Mouse (Mus musculus): ENCODE measurements around the gene Eno2. TPM values are rescaled to one million over a fixed set of nuclear protein-coding genes. Genes with fewer than 3 reads are reported as not detected.

Eno2 gene
- 8.8 and 10.8 TPM in 2 replicates for polyA plus RNA-seq (2014; fragmentation: Nextera tagmentation; extraction: Ambion mirVana)

DNA sequence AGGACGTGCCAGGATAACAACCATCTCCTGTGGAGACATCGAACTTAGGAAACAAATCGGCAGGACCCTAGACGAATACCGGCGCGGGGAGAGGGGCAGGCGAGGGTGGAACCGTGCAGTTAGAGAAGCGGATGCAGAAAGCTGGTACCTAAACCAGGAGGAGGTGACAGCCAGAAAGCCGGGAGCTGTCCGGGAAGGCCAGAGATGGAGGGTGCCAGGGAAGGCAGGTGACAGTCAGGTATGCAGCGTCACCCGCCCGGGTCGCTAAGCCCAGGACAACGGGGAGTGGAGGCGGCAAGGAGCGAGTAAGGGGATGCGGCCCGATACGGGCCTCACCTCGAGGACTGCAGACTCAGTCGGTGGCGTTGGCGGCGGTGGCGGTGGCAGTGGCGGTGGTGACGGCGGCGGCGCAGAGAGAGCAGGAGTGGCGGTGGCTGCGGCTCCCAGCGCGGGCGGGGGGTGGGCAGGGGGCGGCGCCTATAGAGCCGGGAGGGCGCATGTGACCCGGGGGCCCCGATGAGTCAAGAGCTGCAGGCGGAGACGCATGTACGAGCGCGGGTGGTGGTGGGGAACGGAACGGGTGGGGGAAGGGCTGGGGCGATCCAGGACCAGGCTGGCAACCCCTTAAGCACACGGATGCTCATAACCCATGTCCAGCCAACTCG, at the start of gene Eno2:
Gene Eno2, minus strand, starts transcription at position 573 of the 665 bp plus-strand sequence.
- ATAC-seq (ENCODE audit: low FRiP score, low TSS enrichment), result peak; percentile 66
- Histone ChIP-seq H3K4me3 (ENCODE audit: low read length) (peak within 1 kb of the TSS; percentile 50), H3K9me3 (ENCODE audit: control insufficient read depth, low read length) (no peaks in the 10 kb centered on the region), H3K27me3 (ENCODE audit: control insufficient read depth, insufficient read depth, low read length) (no peaks in the 10 kb centered on the region), H3K27ac (ENCODE audit: low read depth, low read length) (no peak within 1 kb of the TSS), H3K9ac (ENCODE audit: low read depth, low read length) (peak within 1 kb of the TSS; percentile 58; the same call in 1 of the 2 replicates), H3K4me2 (replicated peaks; ENCODE audit: low read depth, low read length) (peak within 1 kb of the TSS; percentile 94), H3K36me3 (ENCODE audit: control insufficient read depth, insufficient read depth, low read length) (no peaks in the 10 kb centered on the region), H3K4me1 (ENCODE audit: control insufficient read depth, insufficient read depth, low read length) (peaks cover 26% of the 10 kb centered on the region)
- under 1% methylated on average over 45 of the region's 54 CpGs for WGBS

DNA sequence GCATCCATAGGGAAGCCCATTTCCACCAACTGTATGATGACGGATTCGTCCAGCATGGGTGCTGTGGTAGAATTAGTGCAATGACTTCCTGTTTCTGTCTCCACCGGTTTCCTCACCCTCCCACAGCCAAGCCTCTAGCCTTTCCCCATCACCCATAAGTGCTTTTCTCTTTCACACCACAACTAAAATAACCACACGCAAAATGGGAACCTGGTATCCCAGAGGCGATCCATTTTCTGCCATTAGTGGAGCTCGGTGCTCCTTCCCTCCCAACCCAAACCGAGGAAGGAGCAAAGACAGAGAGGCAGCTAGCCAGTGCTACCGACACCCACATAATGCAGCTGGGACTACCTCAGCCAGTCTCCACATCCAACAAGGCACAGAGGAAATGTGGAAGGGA, 48.5 kb upstream of the Eno2 start:
- WGBS, result 90% methylated on average over 8 of the region's 8 CpGs
- H3K4me1 ChIP-seq (ENCODE audit: control insufficient read depth, insufficient read depth, low read length), result peaks cover 6% of the 10 kb centered on the region; the same call in 1 of the 2 replicates
- peaks cover 72% of the 10 kb centered on the region for H3K36me3 ChIP-seq (ENCODE audit: control insufficient read depth, insufficient read depth, low read length)
- no peak overlapping the region for H3K9ac ChIP-seq (ENCODE audit: low read depth, low read length)
- no peaks in the 10 kb centered on the region for H3K27me3 ChIP-seq (ENCODE audit: control insufficient read depth, insufficient read depth, low read length)
- no peak overlapping the region for H3K4me3 ChIP-seq (ENCODE audit: low read length)
- no peak overlapping the region for H3K27ac ChIP-seq (ENCODE audit: low read depth, low read length)
- no peak overlapping the region for H3K4me2 ChIP-seq (replicated peaks; ENCODE audit: low read depth, low read length)
- no peaks in the 10 kb centered on the region for H3K9me3 ChIP-seq (ENCODE audit: control insufficient read depth, low read length)
- no peak for ATAC-seq (ENCODE audit: low FRiP score, low TSS enrichment)

DNA sequence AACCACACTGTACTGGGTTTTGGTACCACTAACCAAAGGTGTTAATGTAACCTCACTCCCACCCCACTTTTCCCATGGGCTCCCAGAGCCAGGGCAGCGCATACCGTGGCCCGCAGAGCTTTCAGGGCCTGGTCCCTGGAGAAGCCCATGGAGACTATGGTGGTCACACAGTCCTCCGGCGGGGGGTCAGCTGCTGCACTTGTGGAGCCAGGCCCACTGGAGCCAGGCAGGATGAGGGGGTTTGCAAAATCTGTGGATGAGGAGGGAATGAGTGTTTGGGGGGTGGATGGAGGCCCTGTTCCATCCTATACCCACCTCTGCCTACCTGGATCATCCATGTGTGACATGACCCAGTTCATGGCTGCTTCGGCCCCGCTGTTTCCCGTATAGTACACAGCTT, 48.1 kb upstream of the Eno2 start:
- H3K9me3 ChIP-seq (ENCODE audit: control insufficient read depth, low read length), result no peaks in the 10 kb centered on the region
- H3K36me3 ChIP-seq (ENCODE audit: control insufficient read depth, insufficient read depth, low read length), result peaks cover 68% of the 10 kb centered on the region
- H3K27ac ChIP-seq (ENCODE audit: low read depth, low read length), result no peak overlapping the region
- ATAC-seq (ENCODE audit: low FRiP score, low TSS enrichment), result no peak
- H3K9ac ChIP-seq (ENCODE audit: low read depth, low read length), result no peak overlapping the region
- H3K4me3 ChIP-seq (ENCODE audit: low read length), result no peak overlapping the region
- H3K27me3 ChIP-seq (ENCODE audit: control insufficient read depth, insufficient read depth, low read length), result no peaks in the 10 kb centered on the region
- WGBS, result 97% methylated on average over 8 of the region's 8 CpGs
- H3K4me2 ChIP-seq (replicated peaks; ENCODE audit: low read depth, low read length), result no peak overlapping the region
- peaks cover 6% of the 10 kb centered on the region; the same call in 1 of the 2 replicates for H3K4me1 ChIP-seq (ENCODE audit: control insufficient read depth, insufficient read depth, low read length)

DNA sequence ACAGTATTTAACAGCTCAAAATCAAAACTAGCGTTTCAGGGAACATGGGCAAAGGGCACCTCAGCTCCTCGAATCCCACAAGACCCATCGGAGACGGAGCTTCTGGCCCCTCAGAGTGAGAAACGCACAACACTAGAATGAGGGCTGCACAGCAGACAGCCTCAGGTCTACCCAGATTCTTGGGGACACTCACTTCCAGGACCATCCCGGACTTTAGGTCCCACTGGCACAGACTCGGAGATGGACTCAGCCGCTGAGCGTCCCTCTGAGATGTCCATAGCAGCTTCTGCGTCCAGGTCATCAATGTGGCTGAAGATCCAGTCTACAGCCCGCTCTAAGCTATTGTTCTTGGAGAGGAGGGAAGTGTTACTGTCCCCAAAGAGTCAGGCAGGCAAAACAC, 47.7 kb upstream of the Eno2 start:
- no peak for ATAC-seq (ENCODE audit: low FRiP score, low TSS enrichment)
- H3K4me3 ChIP-seq (ENCODE audit: low read length), result no peak overlapping the region
- H3K4me1 ChIP-seq (ENCODE audit: control insufficient read depth, insufficient read depth, low read length), result peaks cover 8% of the 10 kb centered on the region; the same call in 1 of the 2 replicates
- H3K36me3 ChIP-seq (ENCODE audit: control insufficient read depth, insufficient read depth, low read length), result peaks cover 66% of the 10 kb centered on the region
- 95% methylated on average over 11 of the region's 11 CpGs for WGBS
- H3K27me3 ChIP-seq (ENCODE audit: control insufficient read depth, insufficient read depth, low read length), result no peaks in the 10 kb centered on the region
- no peak overlapping the region for H3K9ac ChIP-seq (ENCODE audit: low read depth, low read length)
- H3K4me2 ChIP-seq (replicated peaks; ENCODE audit: low read depth, low read length), result no peak overlapping the region
- no peaks in the 10 kb centered on the region for H3K9me3 ChIP-seq (ENCODE audit: control insufficient read depth, low read length)
- H3K27ac ChIP-seq (ENCODE audit: low read depth, low read length), result no peak overlapping the region

DNA sequence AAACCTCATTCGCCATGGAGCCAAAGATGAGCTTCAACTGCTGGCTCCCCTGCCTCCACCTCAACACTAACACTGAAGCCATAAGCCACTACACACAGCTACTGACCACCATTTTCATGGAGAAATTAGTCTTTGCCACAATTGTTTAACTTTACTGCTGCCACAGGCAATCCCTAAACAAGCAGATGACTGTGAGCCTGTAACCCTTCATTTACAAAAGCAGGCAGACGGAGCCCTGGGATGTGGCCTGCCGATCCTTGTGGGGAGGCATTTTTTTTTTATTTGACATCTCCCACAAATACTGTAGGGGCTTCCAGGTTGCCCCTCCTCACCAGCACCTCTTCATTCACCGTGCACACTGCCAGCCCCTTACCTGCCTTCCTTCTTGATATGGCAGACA, 47.1 kb upstream of the Eno2 start:
- Histone ChIP-seq H3K9me3 (ENCODE audit: control insufficient read depth, low read length) (no peaks in the 10 kb centered on the region), H3K9ac (ENCODE audit: low read depth, low read length) (no peak overlapping the region), H3K4me2 (replicated peaks; ENCODE audit: low read depth, low read length) (no peak overlapping the region), H3K27me3 (ENCODE audit: control insufficient read depth, insufficient read depth, low read length) (no peaks in the 10 kb centered on the region), H3K4me3 (ENCODE audit: low read length) (no peak overlapping the region), H3K36me3 (ENCODE audit: control insufficient read depth, insufficient read depth, low read length) (peaks cover 66% of the 10 kb centered on the region), H3K27ac (ENCODE audit: low read depth, low read length) (no peak overlapping the region), H3K4me1 (ENCODE audit: control insufficient read depth, insufficient read depth, low read length) (peaks cover 10% of the 10 kb centered on the region; the same call in 1 of the 2 replicates)
- no peak for ATAC-seq (ENCODE audit: low FRiP score, low TSS enrichment)
- 95% methylated on average over 4 of the region's 4 CpGs for WGBS

DNA sequence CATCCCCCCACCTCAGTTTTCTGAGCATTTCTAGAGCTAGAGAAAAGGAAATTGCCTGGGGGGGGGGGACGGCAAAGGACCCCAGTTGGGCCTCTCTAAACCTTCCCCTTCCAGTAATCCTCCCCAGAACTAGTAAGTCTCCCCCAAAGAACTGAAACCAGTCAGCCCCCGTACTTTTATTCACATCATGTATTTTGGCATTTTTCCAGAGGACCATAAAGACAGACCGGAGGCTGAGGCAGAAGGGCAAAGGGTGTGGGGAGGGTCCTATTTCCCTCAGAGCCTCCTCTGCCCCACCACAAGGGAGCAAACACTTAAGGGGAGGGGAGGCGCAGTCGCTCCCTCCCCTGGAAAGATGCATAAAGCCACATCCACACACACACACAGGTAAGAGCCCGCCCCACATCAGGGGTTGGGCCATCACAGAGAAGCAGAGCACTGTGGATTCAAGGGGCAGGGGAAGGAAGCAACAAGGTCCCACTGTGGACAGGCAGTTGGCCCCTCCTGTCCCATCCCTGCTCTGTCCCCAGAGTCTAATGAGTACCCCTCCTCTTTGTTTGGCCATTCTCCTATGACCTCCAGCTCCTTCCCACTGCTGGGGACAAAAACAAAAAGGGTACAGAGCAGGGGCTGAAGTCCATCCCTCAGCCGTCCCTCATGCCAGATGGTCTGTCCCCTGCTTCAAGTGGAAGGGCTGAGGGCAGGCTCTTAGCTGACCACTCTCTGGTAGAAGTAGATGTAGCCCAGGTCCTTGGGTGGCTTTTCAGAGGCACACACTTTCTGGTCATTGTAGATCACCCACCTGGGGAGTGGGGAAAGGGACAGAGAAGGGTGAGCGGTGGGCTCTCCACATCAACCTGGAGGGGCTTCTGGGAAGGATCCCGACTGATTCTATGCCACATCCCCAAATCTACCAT, 45.6 kb upstream of the Eno2 start:
- ATAC-seq (ENCODE audit: low FRiP score, low TSS enrichment), result peak; percentile 9; the same call in 1 of the 2 replicates
- Histone ChIP-seq H3K4me2 (replicated peaks; ENCODE audit: low read depth, low read length) (peak overlapping the region; percentile 57; the same call in 1 of the 2 replicates), H3K9me3 (ENCODE audit: control insufficient read depth, low read length) (no peaks in the 10 kb centered on the region), H3K4me3 (ENCODE audit: low read length) (no peak overlapping the region), H3K27me3 (ENCODE audit: control insufficient read depth, insufficient read depth, low read length) (no peaks in the 10 kb centered on the region), H3K9ac (ENCODE audit: low read depth, low read length) (no peak overlapping the region; the same call in 1 of the 2 replicates), H3K36me3 (ENCODE audit: control insufficient read depth, insufficient read depth, low read length) (peaks cover 64% of the 10 kb centered on the region), H3K4me1 (ENCODE audit: control insufficient read depth, insufficient read depth, low read length) (peaks cover 15% of the 10 kb centered on the region; the same call in 1 of the 2 replicates), H3K27ac (ENCODE audit: low read depth, low read length) (peak overlapping the region; percentile 31; the same call in 1 of the 2 replicates)
- WGBS, result 66% methylated on average over 9 of the region's 9 CpGs

DNA sequence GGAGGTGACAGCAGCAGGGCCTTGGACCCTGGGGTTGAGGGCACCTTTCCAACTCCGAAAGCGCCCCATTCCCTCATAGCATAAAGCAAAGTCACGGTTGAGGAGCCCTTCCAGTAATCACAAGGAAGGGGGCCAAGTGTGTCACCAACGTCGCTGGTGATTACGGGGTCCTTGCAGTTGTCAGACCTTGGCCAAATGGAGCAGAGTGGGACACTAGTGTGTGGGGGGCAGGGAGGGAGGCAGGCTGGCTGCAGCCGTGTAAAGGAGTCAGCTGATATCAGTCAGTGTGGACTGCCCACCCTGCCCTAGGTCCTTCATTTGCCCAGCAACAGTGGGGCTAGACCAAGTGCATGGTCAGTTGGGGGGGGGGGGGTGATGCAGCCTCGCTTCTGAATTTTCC, 45.0 kb upstream of the Eno2 start:
- Histone ChIP-seq H3K27ac (ENCODE audit: low read depth, low read length) (peak overlapping the region; percentile 49), H3K9ac (ENCODE audit: low read depth, low read length) (no peak overlapping the region), H3K4me2 (replicated peaks; ENCODE audit: low read depth, low read length) (peak overlapping the region; percentile 57), H3K4me3 (ENCODE audit: low read length) (peak overlapping the region; percentile 74), H3K4me1 (ENCODE audit: control insufficient read depth, insufficient read depth, low read length) (peaks cover 19% of the 10 kb centered on the region; the same call in 1 of the 2 replicates), H3K9me3 (ENCODE audit: control insufficient read depth, low read length) (no peaks in the 10 kb centered on the region), H3K36me3 (ENCODE audit: control insufficient read depth, insufficient read depth, low read length) (peaks cover 60% of the 10 kb centered on the region), H3K27me3 (ENCODE audit: control insufficient read depth, insufficient read depth, low read length) (no peaks in the 10 kb centered on the region)
- 22% methylated on average over 8 of the region's 8 CpGs for WGBS
- peak; percentile 53 for ATAC-seq (ENCODE audit: low FRiP score, low TSS enrichment)

DNA sequence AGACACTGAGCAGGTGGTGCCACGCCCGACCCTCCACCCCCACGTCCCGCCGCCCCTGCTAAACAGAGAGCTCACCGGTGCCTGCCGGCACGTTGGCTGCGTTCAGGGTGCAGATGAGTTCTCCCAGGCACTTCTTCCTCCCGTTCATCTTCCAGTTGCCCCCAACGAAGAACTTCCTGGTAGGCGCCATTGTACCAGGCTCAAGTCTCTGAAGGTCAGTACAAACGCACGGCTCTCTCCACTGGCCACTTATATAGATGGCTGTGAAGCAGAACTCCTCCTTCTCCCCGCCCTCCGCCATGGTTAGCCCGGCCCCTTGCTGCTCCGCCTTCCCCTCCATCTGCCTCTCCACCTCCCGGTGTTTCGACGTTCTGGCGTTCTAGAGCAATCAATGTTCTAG, 44.5 kb upstream of the Eno2 start, which contains the start of gene Tpi1:
Gene Tpi1, minus strand, starts transcription at position 364 of the 400 bp plus-strand sequence.
- WGBS, result under 1% methylated on average over 22 of the region's 22 CpGs
- Histone ChIP-seq H3K27me3 (ENCODE audit: control insufficient read depth, insufficient read depth, low read length) (no peaks in the 10 kb centered on the region), H3K27ac (ENCODE audit: low read depth, low read length) (peak within 1 kb of the TSS; percentile 91), H3K9ac (ENCODE audit: low read depth, low read length) (peak within 1 kb of the TSS; percentile 82), H3K36me3 (ENCODE audit: control insufficient read depth, insufficient read depth, low read length) (peaks cover 55% of the 10 kb centered on the region), H3K4me3 (ENCODE audit: low read length) (peak within 1 kb of the TSS; percentile 74), H3K4me1 (ENCODE audit: control insufficient read depth, insufficient read depth, low read length) (peaks cover 19% of the 10 kb centered on the region; the same call in 1 of the 2 replicates), H3K9me3 (ENCODE audit: control insufficient read depth, low read length) (no peaks in the 10 kb centered on the region), H3K4me2 (replicated peaks; ENCODE audit: low read depth, low read length) (peak within 1 kb of the TSS; percentile 57)
- peak; percentile 87 for ATAC-seq (ENCODE audit: low FRiP score, low TSS enrichment)
